Mouse (Mus musculus) liver, postnatal 0 days (tissue): ENCODE data around the gene Fen1. TPM values are rescaled to one million over a fixed set of nuclear protein-coding genes. Genes with fewer than 3 reads are reported as not detected.
A peak's percentile ranks its signal among the peaks of the same experiment; 100 is the strongest.

Experiments used
- ATAC-seq: fragments of 200-750 bp; cut with Nextera tagmentation; 2 replicates; pipeline ENCODE4 v1.8.0; 2017; ENCODE audit warnings: mild to moderate bottlenecking, moderate library complexity
- DNase-seq: peaks from one replicate; pipeline ENCODE4 v3.0.0-alpha.2; 2016
- H3K27ac ChIP-seq: fragments of 300-500 bp; sonication (generic); 2 replicates; pipeline ENCODE4 v1.5.1; 2014; ENCODE audit warnings: antibody characterized with exemption, moderate library complexity, mild to moderate bottlenecking, low read depth
- H3K27me3 ChIP-seq: fragments of 300-500 bp; sonication (generic); 2 replicates; pipeline ENCODE4 v1.6.1; 2014; ENCODE audit warnings: low read length, control low read depth, mixed read lengths; ENCODE audit not compliant: insufficient read depth
- H3K36me3 ChIP-seq: fragments of 300-500 bp; sonication (generic); replicated peaks from 2 replicates; pipeline ENCODE4 v1.6.1; 2014; ENCODE audit warnings: mild to moderate bottlenecking, control low read depth, low read length, moderate library complexity, mixed read lengths; ENCODE audit not compliant: insufficient read depth
- H3K4me1 ChIP-seq: fragments of 300-500 bp; sonication (generic); 2 replicates; pipeline ENCODE4 v1.6.1; 2014; ENCODE audit warnings: antibody characterized with exemption, mild to moderate bottlenecking, control low read depth; ENCODE audit not compliant: insufficient read depth
- H3K4me2 ChIP-seq: fragments of 300-500 bp; sonication (generic); 2 replicates; pipeline ENCODE4 v1.6.1; 2014; ENCODE audit warnings: low read depth, mild to moderate bottlenecking, low read length, moderate library complexity, mixed read lengths
- H3K4me3 ChIP-seq: fragments of 300-500 bp; sonication (generic); 2 replicates; pipeline ENCODE4 v1.5.1; 2014; ENCODE audit warnings: low read depth, low read length
- H3K9ac ChIP-seq: fragments of 300-500 bp; sonication (generic); replicated peaks from 2 replicates; pipeline ENCODE4 v1.6.1; 2014; ENCODE audit warnings: mild to moderate bottlenecking, moderate library complexity
- H3K9me3 ChIP-seq: fragments of 300-500 bp; sonication (generic); 2 replicates; pipeline ENCODE4 v1.6.1; 2016; ENCODE audit warnings: mild to moderate bottlenecking, control low read depth, low read length, mixed read lengths
- CTCF ChIP-seq: sonication (generic); IDR thresholded peaks from 2 replicates; pipeline ENCODE4 v1.5.1; 2016; ENCODE audit warnings: antibody characterized with exemption, low read depth
- EP300 ChIP-seq: IDR thresholded peaks from 2 replicates; pipeline ENCODE4 v1.6.1; 2016; ENCODE audit warnings: antibody characterized with exemption, low read depth, mild to moderate bottlenecking
- WGBS: fragments of 180-500 bp; shearing (Covaris S2); extraction: QIAGEN DNeasy Blood & Tissue Kit; methylation state at CpG from one replicate; pipeline ENCODE4 v1.1.7; 2014; ENCODE audit not compliant: insufficient replicate concordance; 5-methylcytosine and 5-hydroxymethylcytosine counted together
- polyA plus RNA-seq: library from polyadenylated mRNA; unstranded; fragments of >200 nt; fragmentation: Nextera tagmentation; extraction: Ambion mirVana; gene quantifications from 2 replicates; pipeline ENCODE4 v1.2.1, GENCODE M21; 2015

The Fen1 gene
- polyA plus RNA-seq, 1 experiment from 2014 or later, result 67.0 TPM

DNA sequence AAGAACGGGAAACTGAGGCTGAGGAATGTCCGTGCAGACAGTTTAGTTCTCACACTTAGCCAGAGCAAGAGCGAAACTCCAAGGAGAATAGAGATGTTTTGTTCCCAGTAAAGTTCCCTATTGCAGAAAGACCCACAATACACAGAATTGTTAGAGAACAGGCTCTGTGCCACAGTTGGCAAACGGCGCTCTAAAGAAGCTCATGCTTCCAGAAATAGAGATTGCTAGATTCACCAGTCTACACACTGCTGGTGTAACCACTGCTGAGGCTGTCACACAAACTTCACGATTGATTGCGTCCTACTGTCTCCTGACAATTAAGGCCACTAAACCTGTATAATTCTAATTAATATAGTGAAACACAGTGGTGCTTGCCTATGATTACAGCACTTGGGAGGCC is 22.7 kb downstream of the Fen1 start:
- WGBS, result 89% methylated on average over 7 of the region's 7 CpGs
- H3K4me1 ChIP-seq, result peaks cover 20% of the 10 kb centered on the region
- TF ChIP-seq EP300 (no peak), CTCF (no peak)
- peaks cover 12% of the 10 kb centered on the region; the same call in 1 of the 2 replicates for H3K36me3 ChIP-seq
- DNase-seq, result no peak
- no peak overlapping the region for H3K27ac ChIP-seq
- ATAC-seq, result no peak
- no peak overlapping the region for H3K9ac ChIP-seq
- H3K9me3 ChIP-seq, result 0 out of 2 replicates have a peak, but pooled peaks cover 3% of the 10 kb centered on the region
- H3K4me2 ChIP-seq, result no peak overlapping the region
- no peak overlapping the region for H3K4me3 ChIP-seq
- no peaks in the 10 kb centered on the region for H3K27me3 ChIP-seq

DNA sequence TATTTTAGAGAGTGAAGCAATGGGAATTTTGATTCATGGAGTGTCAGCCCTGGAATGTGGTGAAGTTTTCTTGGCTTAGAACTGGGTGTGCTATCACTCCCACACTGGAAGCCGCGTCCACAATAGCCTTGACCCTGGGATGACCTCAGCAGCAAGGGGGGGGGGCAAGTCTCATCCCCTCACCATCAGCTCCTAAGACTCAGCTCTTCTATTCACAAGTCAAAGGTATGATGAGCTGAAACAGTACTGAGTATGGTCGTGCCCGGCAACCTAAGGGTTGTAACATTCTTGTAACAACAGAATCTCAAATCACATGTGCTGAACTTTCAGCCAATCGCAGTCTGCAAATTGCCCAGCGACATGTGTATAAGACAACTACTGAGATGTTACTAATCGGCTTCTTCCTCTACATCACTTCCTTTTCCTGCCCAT is 27.0 kb downstream of the Fen1 start:
- TF ChIP-seq CTCF, result no peak
- no peak for TF ChIP-seq EP300
- Histone ChIP-seq H3K4me2 (no peak overlapping the region), H3K27ac (no peak overlapping the region), H3K27me3 (no peaks in the 10 kb centered on the region), H3K9me3 (0 out of 2 replicates have a peak, but pooled peaks cover 3% of the 10 kb centered on the region), H3K4me3 (no peak overlapping the region), H3K9ac (no peak overlapping the region), H3K4me1 (peaks cover 22% of the 10 kb centered on the region), H3K36me3 (no peaks in the 10 kb centered on the region)
- WGBS, result 42% methylated on average over 7 of the region's 7 CpGs
- ATAC-seq (no peak), DNase-seq (no peak)

DNA sequence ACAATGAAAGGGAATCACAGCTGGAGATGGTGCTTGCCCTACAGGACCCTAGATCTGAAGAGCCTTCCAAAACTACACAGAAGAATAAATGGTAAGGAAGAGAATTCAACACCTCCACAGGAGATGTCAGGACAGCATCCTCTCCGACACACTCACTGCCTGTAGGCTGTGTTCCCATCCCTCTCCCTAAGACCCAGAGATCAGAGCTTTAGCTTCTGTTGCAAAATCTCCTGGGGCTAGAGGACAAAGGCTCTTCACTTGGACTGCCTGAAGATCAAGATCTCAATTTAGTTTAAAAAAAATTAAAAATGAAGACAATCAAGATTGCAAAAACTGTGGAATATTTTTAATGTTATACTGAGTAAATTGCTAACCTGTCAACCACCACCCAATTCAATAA is 27.5 kb downstream of the Fen1 start:
- H3K9me3 ChIP-seq, result 0 out of 2 replicates have a peak, but pooled peaks cover 3% of the 10 kb centered on the region
- no peak overlapping the region for H3K27ac ChIP-seq
- H3K27me3 ChIP-seq, result no peaks in the 10 kb centered on the region
- ATAC-seq (no peak), DNase-seq (no peak)
- 93% methylated on average over 1 of the region's 1 CpGs for WGBS
- H3K4me3 ChIP-seq, result no peak overlapping the region
- H3K36me3 ChIP-seq, result no peaks in the 10 kb centered on the region
- peaks cover 26% of the 10 kb centered on the region for H3K4me1 ChIP-seq
- H3K9ac ChIP-seq, result no peak overlapping the region
- H3K4me2 ChIP-seq, result no peak overlapping the region
- TF ChIP-seq EP300 (no peak), CTCF (no peak)

DNA sequence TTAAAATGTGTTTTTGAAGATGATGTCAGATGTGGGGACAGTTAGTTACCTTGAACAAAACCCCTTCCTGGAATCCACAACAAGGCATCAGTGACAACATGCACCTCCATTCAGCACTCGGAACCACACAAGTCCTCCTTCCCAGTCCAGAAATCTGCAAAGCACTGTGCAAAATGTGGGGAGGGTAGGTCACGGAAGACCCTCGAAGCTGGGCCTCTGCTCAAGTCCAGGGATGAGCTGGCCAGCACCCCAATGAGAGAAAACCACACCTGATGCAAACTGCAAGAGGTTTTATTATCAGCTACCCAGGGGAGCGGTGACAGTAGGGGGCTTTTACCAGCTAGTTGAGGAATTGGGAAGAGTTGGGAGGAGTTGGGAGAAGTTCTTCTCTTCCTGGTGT is 29.0 kb downstream of the Fen1 start:
- H3K9ac ChIP-seq, result no peak overlapping the region
- H3K4me3 ChIP-seq, result no peak overlapping the region
- TF ChIP-seq CTCF (no peak), EP300 (no peak)
- no peaks in the 10 kb centered on the region for H3K36me3 ChIP-seq
- no peak overlapping the region for H3K4me2 ChIP-seq
- 0 out of 2 replicates have a peak, but pooled peaks cover 3% of the 10 kb centered on the region for H3K9me3 ChIP-seq
- H3K4me1 ChIP-seq, result peaks cover 30% of the 10 kb centered on the region
- H3K27ac ChIP-seq, result no peak overlapping the region
- DNase-seq (no peak), ATAC-seq (no peak)
- H3K27me3 ChIP-seq, result no peaks in the 10 kb centered on the region
- 76% methylated on average over 4 of the region's 4 CpGs for WGBS

DNA sequence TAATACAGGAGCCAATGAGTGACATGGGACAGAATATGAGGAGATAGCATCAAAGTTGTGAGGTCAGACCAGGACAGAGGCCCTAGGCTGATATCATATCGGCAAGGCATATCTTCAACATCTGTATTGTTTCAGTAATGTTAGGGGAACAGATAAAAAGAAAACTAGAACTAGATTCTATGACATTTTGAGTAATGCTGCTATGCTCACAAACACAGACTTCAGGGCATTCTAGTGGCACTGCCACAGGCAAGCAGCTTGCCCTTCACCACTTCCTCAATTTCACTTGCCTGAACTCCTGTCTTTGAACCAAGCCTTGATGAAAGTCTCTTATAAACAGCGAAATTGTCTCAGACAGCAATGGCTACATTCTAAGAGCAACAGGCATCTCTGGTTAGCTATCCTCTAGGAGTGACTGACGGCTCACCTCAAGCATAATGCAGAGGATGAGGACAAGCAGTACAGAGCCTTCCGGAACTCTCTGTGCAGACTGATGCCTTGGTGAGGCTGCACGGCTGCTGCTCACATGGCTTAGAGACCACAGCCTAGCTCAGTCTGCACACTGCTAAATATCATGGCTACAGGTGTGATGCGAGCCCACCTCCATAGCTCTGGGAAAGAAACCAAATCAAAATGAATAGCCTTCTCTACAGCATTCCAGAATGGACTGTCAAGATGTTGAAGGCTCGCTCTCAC is 30.0 kb downstream of the Fen1 start:
- Histone ChIP-seq H3K4me1 (peaks cover 32% of the 10 kb centered on the region), H3K27ac (peak overlapping the region; percentile 86), H3K4me2 (peak overlapping the region; percentile 45), H3K9me3 (0 out of 2 replicates have a peak, but pooled peaks cover 3% of the 10 kb centered on the region), H3K9ac (no peak overlapping the region), H3K27me3 (no peaks in the 10 kb centered on the region), H3K36me3 (no peaks in the 10 kb centered on the region), H3K4me3 (no peak overlapping the region)
- no peak for ATAC-seq
- DNase-seq, result no peak
- whole genome bisulfite sequencing, result 52% methylated on average over 7 of the region's 7 CpGs
- no peak for TF ChIP-seq EP300
- no peak for TF ChIP-seq CTCF

DNA sequence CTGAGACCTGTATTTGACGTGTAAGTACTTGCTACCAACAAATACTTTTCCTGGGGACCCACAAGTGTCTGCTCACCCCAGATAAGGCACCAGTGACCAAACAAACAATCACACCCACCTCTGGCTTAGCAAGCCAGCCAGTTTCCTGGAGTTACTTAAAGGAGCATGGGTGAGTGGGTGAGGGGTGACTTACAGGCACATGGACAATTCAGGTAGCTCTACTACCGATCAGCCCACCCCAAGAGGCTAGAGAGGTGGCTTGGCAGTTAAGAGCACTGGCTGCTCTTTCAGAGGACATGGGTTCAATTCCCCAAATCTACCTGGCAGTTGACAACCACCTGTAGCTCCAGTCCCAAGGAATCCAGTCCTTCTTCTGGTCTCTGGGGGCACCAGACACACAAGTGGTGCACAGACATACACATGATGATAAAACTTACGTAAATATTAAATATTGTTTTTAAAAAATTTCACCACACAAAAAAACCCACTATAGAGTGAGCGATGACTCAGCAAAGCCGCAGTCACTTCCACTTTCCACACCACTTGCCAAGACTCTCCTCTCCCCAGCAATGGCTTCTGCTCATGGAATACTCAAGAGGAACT is 30.8 kb downstream of the Fen1 start:
- no peak overlapping the region; the same call in 1 of the 2 replicates for H3K9ac ChIP-seq
- peaks cover 32% of the 10 kb centered on the region for H3K4me1 ChIP-seq
- peak; percentile 56 for DNase-seq
- no peaks in the 10 kb centered on the region for H3K27me3 ChIP-seq
- no peak for TF ChIP-seq CTCF
- TF ChIP-seq EP300, result peak; percentile 93
- H3K4me2 ChIP-seq, result peak overlapping the region; percentile 45
- 30% methylated on average over 5 of the region's 5 CpGs for WGBS
- no peaks in the 10 kb centered on the region for H3K9me3 ChIP-seq
- H3K4me3 ChIP-seq, result no peak overlapping the region
- peak; percentile 89 for ATAC-seq
- H3K36me3 ChIP-seq, result no peaks in the 10 kb centered on the region
- H3K27ac ChIP-seq, result peak overlapping the region; percentile 86
